Mouse (Mus musculus) myocyte (in vitro differentiated cells): Measurements from ENCODE around the gene Cacna1g. TPM values are rescaled to one million over a fixed set of nuclear protein-coding genes. Genes with fewer than 3 reads are reported as not detected.

Experiments
- H3K27me3 ChIP-seq: one replicate; pipeline ENCODE4 v1.6.1; 2011; ENCODE audit not compliant: control insufficient read depth, insufficient read depth, insufficient read length
- H3K36me3 ChIP-seq: one replicate; pipeline ENCODE4 v1.6.1; 2011; ENCODE audit not compliant: control insufficient read depth, insufficient read depth
- H3K4me2 ChIP-seq: one replicate; pipeline ENCODE4 v1.6.1; 2011; ENCODE audit warnings: low read depth, control low read depth
- H3K4me3 ChIP-seq: one replicate; pipeline ENCODE4 v1.5.1; 2011; ENCODE audit warnings: mild to moderate bottlenecking, control low read depth, moderate library complexity
- H3K79me2 ChIP-seq: one replicate; pipeline ENCODE4 v1.6.1; 2011; ENCODE audit not compliant: control insufficient read depth, insufficient read depth
- H3ac ChIP-seq: one replicate; pipeline ENCODE4 v1.6.1; 2011; ENCODE audit not compliant: control insufficient read depth, insufficient read length
- CEBPB ChIP-seq: IDR thresholded peaks from 2 replicates; pipeline ENCODE4 v1.6.1; 2011; ENCODE audit warnings: mild to moderate bottlenecking, moderate library complexity; ENCODE audit not compliant: poor library complexity, insufficient read depth, severe bottlenecking
- E2F4 ChIP-seq: IDR thresholded peaks from one replicate; pipeline ENCODE4 v1.6.1; 2011; ENCODE audit warnings: mild to moderate bottlenecking, control low read depth, moderate library complexity; ENCODE audit not compliant: insufficient read depth
- MAX ChIP-seq: IDR thresholded peaks from one replicate; pipeline ENCODE4 v1.6.1; 2011; ENCODE audit warnings: low read depth, mild to moderate bottlenecking, control low read depth
- MYOD1 ChIP-seq, 3 experiments: IDR thresholded peaks; one replicate each; pipeline ENCODE4 v1.6.1; 2011; ENCODE audit warnings: control low read depth in 2 of 3, low read depth in 2 of 3, mild to moderate bottlenecking in 2 of 3, moderate library complexity in 1 of 3; ENCODE audit not compliant: insufficient read length in 2 of 3, control insufficient read depth in 1 of 3
- MYOG ChIP-seq, 3 experiments: IDR thresholded peaks; one replicate each; pipeline ENCODE4 v1.6.1; 2011; ENCODE audit warnings: control low read depth in 2 of 3, low read depth in 2 of 3, mild to moderate bottlenecking in 2 of 3; ENCODE audit not compliant: insufficient read length in 2 of 3, control insufficient read depth in 1 of 3, insufficient read depth in 1 of 3
- POLR2A ChIP-seq: IDR thresholded peaks from one replicate; pipeline ENCODE4 v1.6.1; 2011; ENCODE audit warnings: low read depth, mild to moderate bottlenecking, control low read depth, moderate library complexity; ENCODE audit not compliant: insufficient read length
- POLR2AphosphoS2 ChIP-seq: IDR thresholded peaks from one replicate; pipeline ENCODE4 v1.6.1; 2011; ENCODE audit warnings: low read depth, control low read depth; ENCODE audit not compliant: insufficient read length
- REST ChIP-seq: IDR thresholded peaks from one replicate; pipeline ENCODE4 v1.6.1; 2011; ENCODE audit warnings: mild to moderate bottlenecking, control low read depth, moderate library complexity; ENCODE audit not compliant: insufficient read depth, insufficient read length
- SRF ChIP-seq: IDR thresholded peaks from one replicate; pipeline ENCODE4 v1.6.1; 2011; ENCODE audit warnings: low read depth; ENCODE audit not compliant: control insufficient read depth, insufficient read length
- TCF12 ChIP-seq: IDR thresholded peaks from one replicate; pipeline ENCODE4 v1.6.1; 2011; ENCODE audit warnings: mild to moderate bottlenecking, control low read depth; ENCODE audit not compliant: poor library complexity, insufficient read depth, severe bottlenecking
- TCF3 ChIP-seq: IDR thresholded peaks from one replicate; pipeline ENCODE4 v1.6.1; 2011; ENCODE audit warnings: low read depth, control low read depth; ENCODE audit not compliant: insufficient read length
- USF1 ChIP-seq: IDR thresholded peaks from one replicate; pipeline ENCODE4 v1.6.1; 2011; ENCODE audit warnings: low read depth, mild to moderate bottlenecking, control low read depth, moderate library complexity
- polyA plus RNA-seq: library from polyadenylated mRNA; unstranded; fragments of >200 nt; fragmentation: generic; extraction: Trizol; gene quantifications from one replicate; pipeline ENCODE4 v1.2.1, GENCODE M21; 2012; ENCODE audit warnings: missing spikeins

Gene Cacna1g
- polyA plus RNA-seq, 1 experiment: 0.05 TPM

- Histone ChIP-seq H3K36me3 (no peaks in the 10 kb centered on the region), H3K4me3 (no peak overlapping the region), H3K27me3 (peaks cover 80% of the 10 kb centered on the region), H3K79me2 (no peaks in the 10 kb centered on the region), H3ac (no peak overlapping the region), H3K4me2 (no peak overlapping the region)
- no peak for TF ChIP-seq POLR2AphosphoS2
- no peak for TF ChIP-seq TCF3
- TF ChIP-seq MYOG (IDR thresholded peaks at IDR 0.05; ENCODE audit: control insufficient read depth in 1 of 3, insufficient read depth in 1 of 3, insufficient read length in 2 of 3, low read depth in 2 of 3): no peak
- no peak for TF ChIP-seq REST
- no peak for TF ChIP-seq USF1
- TF ChIP-seq MYOD1 (IDR thresholded peaks at IDR 0.05; ENCODE audit: control insufficient read depth in 1 of 3, insufficient read length in 2 of 3, low read depth in 2 of 3): no peak
- no peak for TF ChIP-seq TCF12
- no peak for TF ChIP-seq SRF
- no peak for TF ChIP-seq E2F4
- no peak for TF ChIP-seq MAX
- TF ChIP-seq POLR2A: no peak
- no peak for TF ChIP-seq CEBPB
These were observed 6.4 kb upstream of the Cacna1g start for GRCm38 (mm10) chr11:94480382-94480781.

DNA sequence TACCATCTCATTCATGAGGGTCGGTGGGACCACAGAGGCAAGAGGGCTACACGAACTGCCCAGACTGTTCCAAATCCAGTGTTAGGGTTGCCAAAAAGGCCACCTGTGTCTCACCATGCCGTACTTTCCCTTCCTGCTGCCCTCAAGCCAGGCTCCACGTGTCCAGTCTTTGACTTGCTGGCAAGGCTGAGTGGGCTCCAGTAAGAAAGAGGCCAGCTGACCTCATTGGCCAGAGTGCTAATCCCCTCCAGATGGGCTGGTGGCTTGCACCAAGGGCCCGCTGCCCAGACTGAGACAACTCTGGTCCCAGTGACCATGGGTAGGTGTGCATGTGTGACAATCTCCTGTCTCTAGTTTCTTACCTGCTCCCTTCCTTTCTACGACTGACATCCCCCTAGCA is 3.7 kb upstream of the Cacna1g start:
- H3K4me3 ChIP-seq: no peak overlapping the region
- H3K36me3 ChIP-seq: no peaks in the 10 kb centered on the region
- peaks cover 71% of the 10 kb centered on the region for H3K27me3 ChIP-seq
- no peak overlapping the region for H3ac ChIP-seq
- no peaks in the 10 kb centered on the region for H3K79me2 ChIP-seq
- no peak overlapping the region for H3K4me2 ChIP-seq
- TF ChIP-seq CEBPB (no peak), POLR2AphosphoS2 (no peak), SRF (no peak), MYOD1 (IDR thresholded peaks at IDR 0.05; ENCODE audit: control insufficient read depth in 1 of 3, insufficient read length in 2 of 3, low read depth in 2 of 3) (no peak), MYOG (IDR thresholded peaks at IDR 0.05; ENCODE audit: control insufficient read depth in 1 of 3, insufficient read depth in 1 of 3, insufficient read length in 2 of 3, low read depth in 2 of 3) (no peak), TCF12 (no peak), MAX (no peak), E2F4 (no peak), POLR2A (no peak), TCF3 (no peak), REST (no peak), USF1 (no peak)

- Histone ChIP-seq H3K27me3 (peaks cover 66% of the 10 kb centered on the region), H3K79me2 (no peaks in the 10 kb centered on the region), H3ac (no peak overlapping the region), H3K4me3 (no peak overlapping the region), H3K36me3 (no peaks in the 10 kb centered on the region), H3K4me2 (no peak overlapping the region)
- TF ChIP-seq USF1: no peak
- TF ChIP-seq MYOD1 (IDR thresholded peaks at IDR 0.05; ENCODE audit: control insufficient read depth in 1 of 3, insufficient read length in 2 of 3, low read depth in 2 of 3): no peak
- TF ChIP-seq POLR2AphosphoS2: no peak
- TF ChIP-seq SRF: no peak
- no peak for TF ChIP-seq CEBPB
- no peak for TF ChIP-seq REST
- TF ChIP-seq POLR2A: no peak
- TF ChIP-seq TCF12: no peak
- TF ChIP-seq TCF3: no peak
- no peak for TF ChIP-seq E2F4
- no peak for TF ChIP-seq MAX
- no peak for TF ChIP-seq MYOG (IDR thresholded peaks at IDR 0.05; ENCODE audit: control insufficient read depth in 1 of 3, insufficient read depth in 1 of 3, insufficient read length in 2 of 3, low read depth in 2 of 3)
These were observed 1.7 kb upstream of the Cacna1g start for GRCm38 (mm10) chr11:94475722-94476121.

DNA sequence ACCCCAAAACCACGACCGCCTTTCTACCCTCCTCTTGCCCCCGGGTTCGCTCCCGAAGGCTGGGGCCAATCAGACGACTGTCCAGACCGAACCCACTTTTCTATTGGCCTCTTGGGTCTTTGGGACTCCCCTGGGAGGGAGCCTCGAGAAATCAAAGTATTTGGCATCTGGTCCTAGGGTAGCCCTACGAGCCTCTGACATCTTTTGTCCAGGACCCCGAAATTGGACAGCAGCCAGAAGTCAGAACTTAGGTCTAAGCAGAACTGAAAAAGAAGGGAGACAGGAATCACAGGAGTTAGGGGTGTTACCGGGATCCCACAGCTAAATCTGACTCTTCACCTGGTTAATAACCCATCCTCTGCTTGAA is 529 bp upstream of the Cacna1g start:
- Histone ChIP-seq H3K27me3 (peaks cover 54% of the 10 kb centered on the region), H3ac (no peak overlapping the region), H3K36me3 (no peaks in the 10 kb centered on the region), H3K79me2 (no peaks in the 10 kb centered on the region), H3K4me3 (no peak overlapping the region), H3K4me2 (peak overlapping the region; percentile 75)
- TF ChIP-seq POLR2AphosphoS2: no peak
- TF ChIP-seq MYOD1 (IDR thresholded peaks at IDR 0.05; ENCODE audit: control insufficient read depth in 1 of 3, insufficient read length in 2 of 3, low read depth in 2 of 3): no peak
- TF ChIP-seq POLR2A: no peak
- TF ChIP-seq MYOG (IDR thresholded peaks at IDR 0.05; ENCODE audit: control insufficient read depth in 1 of 3, insufficient read depth in 1 of 3, insufficient read length in 2 of 3, low read depth in 2 of 3): no peak
- TF ChIP-seq REST: no peak
- TF ChIP-seq CEBPB: no peak
- no peak for TF ChIP-seq TCF12
- no peak for TF ChIP-seq MAX
- no peak for TF ChIP-seq SRF
- TF ChIP-seq E2F4: no peak
- no peak for TF ChIP-seq TCF3
- no peak for TF ChIP-seq USF1
